Mouse (Mus musculus) spleen, postnatal 36 days (tissue): ENCODE results near the gene Tiam1.

Experiments used
- DNase-seq, 2 experiments: peaks; one replicate each; pipeline ENCODE4 v3.0.0; 2022; ENCODE audit warnings: low spot score in 2 of 2, mixed read lengths in 1 of 2

Tiam1 gene

DNA sequence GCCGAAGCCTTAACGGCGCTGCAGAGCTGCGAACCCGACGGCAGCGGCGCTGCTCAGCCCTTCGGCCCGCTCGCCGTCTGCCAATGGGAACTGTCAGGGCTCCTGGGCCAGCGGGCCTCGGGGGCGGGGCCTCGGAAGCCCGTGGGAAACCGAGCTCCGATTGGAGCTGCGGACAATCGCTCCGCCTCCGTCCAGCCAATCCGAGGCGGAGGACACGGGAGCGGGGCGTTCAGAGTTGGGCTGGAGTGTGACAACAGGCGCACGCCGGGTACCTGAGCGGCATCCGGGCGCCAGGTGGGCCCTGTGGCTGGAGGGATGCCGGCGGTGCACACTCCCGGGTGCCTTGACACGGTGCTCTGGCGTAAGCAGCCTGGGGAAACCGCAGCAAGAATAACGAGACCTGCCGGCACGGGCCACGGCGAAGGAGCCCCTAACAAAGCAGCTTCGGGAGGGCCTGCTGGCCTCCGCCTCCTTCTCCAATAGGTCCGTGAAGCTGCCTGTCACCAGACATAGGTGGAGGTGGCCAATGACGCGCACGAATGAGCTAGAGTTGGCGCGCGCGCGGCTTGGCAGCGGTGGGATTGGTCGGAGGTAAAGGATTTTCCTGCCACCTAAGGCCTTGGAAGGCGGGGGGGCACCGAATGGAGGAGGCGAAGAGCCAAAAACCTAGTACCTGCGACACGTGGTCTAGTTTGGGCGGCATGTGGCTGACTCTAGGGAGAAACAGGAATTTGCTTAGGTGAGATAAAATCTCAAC, at the start of gene Tiam1:
Gene Tiam1, minus strand, starts transcription at position 10 of the 757 bp plus-strand sequence.
- DNase-seq: peak; percentile 96

DNA sequence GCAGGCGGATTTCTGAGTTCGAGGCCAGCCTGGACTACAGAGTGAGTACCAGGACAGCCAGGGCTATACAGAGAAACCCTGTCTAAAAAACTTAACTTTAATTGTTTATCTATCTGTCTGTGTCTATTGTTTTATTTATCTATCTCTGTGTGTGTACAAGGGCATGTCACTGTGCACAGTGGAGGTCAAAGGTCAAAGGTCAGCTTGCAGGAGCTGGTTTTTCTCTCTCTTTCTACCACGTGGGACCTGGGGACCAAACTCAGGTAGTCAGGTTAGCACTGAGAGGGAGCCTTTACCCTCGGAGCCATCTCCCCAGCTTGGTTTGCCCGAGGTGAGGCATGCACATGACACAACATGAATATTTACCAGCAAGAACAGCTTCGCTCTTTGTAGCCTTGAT, 47.7 kb upstream of the Tiam1 start:
- DNase-seq: no peak

DNA sequence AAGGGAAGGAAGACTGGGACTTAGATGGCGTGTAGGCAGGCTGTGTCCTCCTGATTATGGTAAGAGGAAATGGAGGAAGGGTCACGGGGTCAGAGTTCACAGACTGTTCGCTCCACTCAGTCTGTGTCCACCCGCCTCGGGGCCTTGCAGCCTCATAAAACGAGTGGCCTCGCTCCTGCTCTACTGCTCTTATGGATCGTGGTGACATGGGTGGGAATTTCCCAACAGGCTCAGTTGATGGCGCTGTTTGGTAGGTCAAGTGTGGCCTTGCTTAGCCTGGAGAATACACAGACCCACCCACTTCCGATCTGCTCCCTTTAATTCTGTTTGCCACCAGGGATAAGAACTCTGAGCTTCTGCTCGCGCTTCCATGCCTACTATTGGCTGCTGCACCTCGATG, 43.9 kb upstream of the Tiam1 start:
- peak in 1 of 2 experiments; percentile 15 for DNase-seq

DNA sequence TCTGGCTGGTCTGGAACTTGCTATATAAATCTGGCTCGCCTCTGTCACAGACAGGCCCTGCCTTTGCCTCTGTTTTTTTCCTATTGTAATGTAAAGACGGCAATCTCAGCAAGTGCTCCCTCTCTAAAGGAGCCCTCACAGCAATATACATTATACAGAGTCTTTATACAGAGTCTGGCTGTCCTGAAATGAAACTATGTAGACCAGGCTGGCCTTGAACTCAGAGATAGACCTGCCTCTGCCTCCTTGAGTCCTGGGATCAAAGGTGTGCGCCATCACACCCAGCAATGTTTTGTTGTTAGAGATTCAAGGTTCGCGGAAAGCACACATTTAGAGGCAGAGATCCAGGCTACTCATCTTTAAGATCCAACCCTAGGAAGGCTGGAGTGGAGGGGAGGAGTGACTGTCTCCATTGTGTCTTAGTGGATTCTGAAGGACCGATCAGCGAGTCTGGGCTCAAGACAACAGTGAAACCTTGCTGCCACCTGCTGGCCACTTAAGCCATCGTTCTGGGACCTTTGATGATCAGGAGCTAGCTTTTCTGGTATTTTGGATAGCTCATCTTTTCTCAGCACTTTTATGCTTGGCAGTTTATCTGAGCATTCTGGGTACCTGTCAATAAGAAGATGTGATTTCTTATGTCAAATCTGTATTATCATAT, 42.5 kb upstream of the Tiam1 start:
- peak; percentile 54 to 65 for DNase-seq

DNA sequence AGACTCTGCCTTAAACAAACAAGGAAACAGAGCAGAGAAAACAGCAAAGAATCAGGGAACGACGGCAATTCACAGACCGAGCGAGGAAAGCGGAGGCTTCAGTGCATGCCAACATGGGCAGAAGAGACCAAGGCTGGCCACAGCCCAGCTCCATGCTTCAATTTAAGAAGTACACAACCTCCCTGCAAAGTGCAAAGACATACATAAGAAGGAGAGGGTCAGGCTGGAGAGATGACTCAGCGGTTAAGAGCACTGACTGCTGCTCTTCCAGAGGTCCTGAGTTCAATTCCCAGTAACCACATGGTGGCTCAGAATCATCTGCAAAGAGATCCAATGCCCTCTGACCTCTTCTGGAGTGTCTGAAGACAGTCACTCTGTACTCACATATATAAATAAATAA, 40.6 kb upstream of the Tiam1 start:
- no peak for DNase-seq

DNA sequence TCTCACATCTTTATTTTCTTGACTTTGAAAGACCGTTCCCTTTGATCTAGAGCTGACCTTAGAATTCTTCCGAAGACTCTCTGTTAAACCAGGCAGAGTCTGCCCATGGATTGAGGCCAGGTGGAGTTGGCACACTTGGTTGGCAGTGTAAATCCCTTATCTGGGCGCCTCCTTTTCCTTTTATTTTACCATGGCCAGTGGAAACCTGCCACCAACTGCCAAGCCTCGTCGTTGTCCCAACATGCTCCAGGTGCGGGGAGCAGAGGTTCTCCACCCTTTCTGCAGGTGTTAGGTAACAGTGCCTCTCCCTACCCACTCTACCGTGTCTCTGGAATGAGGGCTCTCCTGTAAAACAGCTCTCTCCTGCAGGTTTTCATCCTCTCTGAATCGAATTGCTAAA, 38.1 kb upstream of the Tiam1 start:
- no peak for DNase-seq

DNA sequence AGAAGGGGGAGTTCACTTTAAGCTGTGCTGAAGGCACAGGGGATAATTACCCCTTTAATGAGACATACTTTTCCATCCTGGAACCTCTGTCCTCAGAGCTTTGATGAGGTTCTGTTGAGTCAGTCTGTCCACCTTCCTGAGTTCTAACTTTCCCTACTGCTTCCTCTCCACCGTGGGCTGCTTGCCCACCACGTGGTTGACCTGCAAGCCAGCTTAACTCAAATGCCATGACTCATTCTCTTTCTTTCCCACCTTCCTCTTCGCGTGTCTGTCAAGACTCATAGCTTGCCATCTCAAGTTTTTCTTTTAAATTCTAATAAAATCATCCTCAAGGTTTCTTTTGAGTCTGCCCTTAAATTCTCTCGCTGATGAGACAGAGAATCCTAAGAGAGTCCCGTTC, 37.4 kb upstream of the Tiam1 start:
- no peak for DNase-seq

DNA sequence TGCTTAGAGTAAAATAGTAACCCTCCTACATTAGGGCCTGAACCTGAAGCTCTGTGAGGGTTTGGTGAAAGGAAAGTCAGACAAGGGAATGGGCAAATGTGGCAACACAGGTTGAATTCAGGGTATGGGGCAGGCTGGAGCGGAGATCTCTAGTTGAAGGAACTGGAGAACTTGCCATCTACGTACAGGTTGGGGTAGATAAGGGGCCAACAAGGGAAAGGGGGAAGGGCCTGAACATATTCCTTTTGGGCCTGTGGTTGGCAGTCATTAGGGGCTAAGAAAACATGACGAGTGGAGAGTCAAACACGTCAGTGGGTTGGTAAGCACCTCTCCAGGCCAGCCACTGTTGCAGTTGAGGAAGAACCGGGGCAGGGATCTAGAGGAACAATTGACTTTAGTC, 36.3 kb upstream of the Tiam1 start:
- DNase-seq: no peak

DNA sequence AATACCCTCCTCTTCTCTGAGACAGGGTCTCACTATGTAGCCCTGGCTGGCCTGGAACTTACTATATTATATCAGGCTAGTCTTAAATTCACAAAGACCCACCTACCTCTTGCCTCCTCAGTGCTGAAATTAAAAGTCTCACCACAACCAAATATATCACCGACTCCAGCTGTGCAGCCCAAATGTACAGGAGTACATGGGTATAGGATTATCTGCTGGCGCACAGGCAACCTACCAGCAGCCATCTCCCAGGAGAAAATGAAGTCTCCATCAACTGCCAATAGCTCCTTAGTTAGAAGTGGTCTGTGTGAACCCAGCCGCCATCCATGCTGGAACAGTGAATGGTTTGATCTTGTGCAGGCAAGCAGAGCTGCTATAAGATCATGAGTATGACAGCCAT, 34.8 kb upstream of the Tiam1 start:
- no peak for DNase-seq

DNA sequence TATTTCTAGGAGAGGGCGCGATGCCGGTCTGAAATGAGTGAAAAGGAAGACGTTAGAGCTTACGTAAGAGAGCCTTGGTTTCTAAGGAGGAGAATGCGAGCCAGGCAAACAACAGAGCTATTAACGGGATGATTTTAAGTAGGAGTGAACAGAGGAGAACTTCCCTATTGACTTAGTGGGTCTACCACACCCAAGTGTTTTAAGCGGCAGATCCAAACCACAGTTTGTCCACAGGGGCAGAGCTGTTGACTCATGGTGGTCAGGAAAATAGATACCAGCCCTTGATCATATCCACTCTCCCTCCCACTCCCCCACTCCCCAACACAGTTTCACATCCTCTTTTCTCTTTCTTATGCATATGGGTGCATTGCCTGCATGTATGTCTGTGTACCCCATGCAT, 33.9 kb upstream of the Tiam1 start:
- DNase-seq: peak; percentile 56 to 69

DNA sequence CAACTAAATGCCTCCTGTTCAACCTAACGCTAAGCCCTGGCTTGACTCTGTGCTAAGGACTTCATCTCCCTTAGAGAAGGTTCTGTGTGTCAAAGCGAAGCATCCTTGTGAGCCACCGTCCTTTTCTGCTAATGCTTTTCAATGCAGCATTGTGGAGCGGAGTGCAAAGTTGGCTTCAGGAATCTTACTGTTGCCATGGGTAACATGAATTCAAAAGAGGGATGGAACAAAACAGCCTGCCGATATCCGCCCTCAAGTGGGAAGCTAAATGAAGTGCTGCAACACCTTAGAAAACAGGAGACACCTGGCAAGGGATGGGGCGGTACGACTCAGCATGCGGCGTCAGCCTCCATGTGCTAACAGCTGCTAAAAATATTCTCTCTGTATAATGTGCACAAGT, 32.9 kb upstream of the Tiam1 start:
- no peak for DNase-seq

DNA sequence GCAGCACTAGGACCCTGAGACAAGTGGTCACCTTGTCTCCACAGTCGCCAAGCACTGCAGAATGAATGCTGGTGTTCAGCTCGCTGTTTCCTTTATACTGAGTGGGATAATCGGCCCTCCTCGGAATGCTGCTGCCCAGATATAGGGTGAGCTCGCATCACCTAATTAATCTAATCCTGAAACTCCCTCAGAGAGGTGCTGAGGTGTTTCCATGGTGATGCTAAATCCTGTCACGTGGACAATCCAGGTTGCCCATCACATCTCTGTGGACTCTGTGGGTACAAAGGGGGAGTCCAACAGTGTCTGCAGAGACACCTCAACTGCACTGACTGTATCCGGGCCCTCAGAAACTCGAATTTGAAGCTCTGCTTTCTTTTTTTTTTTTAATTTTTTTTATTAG, 27.8 kb upstream of the Tiam1 start:
- DNase-seq: no peak

DNA sequence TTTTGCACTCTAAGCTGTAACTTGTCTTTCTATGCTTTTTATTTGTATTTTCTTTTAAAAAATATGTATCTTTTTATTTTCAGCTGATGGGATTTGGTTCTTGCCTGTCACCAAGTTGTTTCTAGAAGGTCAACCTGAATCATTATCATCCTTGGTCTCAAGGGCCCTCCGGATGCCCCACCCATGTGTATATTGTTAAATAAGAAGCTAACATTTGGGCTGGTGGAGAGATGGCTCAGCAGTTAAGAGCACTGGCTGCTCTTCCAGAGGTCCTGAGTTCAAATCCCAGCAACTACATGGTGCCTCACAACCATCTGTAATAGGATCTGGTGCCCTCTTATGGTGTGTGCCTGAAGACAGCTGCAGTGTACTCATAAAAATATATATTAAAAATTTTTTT, 27.1 kb upstream of the Tiam1 start:
- DNase-seq: no peak

DNA sequence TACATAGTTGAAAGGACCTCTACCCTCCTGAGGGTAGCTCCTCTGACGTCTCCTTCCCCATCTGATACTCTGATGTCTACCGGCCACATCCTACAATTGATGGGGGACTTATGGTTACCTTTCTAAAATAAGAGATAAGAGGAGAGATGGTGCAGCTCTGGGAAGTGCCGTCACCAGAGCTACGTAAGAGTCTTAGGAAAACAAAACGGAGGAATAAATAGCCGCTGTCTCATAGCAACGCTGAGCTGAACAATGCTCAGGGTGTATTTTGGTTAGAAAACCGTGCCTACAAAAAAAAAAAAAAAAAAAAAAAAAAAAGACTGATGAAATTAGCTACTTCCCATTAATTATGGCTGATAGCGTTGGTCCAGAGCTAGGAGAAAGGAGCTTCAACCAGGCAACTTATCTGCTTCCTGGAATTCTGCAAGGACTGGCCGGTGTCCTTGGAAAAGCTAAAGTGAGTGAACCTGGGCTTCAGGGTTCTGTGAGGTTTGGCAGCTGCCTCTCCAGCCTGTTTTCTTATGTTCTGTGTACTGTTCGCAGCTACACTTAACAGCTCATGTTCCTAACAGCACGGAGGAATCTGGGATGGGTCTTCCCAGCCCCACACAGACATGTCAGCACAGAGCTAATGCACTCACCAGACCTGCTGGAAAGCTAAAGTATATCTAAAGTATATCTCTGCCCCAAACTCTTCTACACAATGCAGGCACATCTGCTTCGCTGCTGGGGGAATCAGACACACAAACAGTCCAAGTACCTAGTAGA, 26.5 kb upstream of the Tiam1 start:
- DNase-seq: no peak

DNA sequence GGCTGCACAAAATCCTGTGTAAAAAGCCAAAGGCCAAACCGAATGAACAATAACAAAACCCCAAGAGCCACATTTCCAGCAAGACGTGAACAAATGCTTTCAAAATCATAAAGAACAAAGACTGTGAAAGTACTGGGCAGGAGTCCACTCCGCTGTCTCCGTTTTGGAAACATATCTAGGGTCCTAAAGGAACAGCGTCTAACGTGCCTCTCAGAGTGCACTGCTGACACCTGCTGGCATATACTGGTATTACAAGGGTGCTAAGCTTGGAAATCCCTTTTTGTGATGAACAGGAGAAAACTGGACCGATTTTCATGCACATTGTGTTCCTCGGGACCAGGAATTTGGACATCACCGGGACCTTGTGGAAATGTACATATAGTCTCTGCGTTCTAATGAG, 24.1 kb upstream of the Tiam1 start:
- peak; percentile 35 to 56 for DNase-seq

DNA sequence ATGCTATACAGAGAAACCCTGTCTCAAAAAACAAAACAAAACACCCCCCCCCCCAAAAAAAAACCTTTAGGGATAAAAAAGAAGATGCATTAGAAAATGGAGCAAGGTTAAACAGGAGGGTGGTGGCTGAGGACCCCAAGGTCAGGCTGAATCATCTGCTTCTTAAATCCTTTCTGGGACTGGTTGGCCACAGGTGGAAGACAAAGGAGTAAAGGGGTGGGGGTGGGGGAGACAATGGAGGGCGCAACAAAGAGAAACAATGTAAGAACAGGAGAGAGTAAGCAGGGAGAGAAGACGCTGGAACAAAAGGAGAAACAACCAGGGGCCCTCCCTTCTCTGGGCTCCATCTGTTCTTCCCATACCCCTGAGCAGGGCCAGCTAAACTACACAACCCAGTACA, 21.9 kb upstream of the Tiam1 start:
- DNase-seq: no peak

DNA sequence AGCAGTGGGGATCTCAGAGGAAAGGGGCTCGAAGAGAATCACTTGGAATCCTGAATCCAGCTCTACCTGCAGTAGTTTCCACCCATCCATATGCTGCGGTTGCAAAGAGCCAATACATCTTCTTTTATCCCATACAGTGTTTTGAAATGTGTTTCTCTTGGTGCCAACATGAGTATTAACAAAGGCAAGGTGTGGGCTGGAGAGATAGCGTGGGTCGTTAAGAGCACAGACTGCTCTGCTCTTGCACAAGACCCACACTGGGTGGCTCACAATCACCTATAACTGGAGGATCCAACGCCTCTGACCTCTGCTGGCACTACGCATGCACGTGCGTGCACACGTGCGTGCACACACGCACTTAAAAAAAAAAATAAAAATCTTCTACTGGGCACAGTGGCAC, 21.4 kb upstream of the Tiam1 start:
- DNase-seq: no peak

DNA sequence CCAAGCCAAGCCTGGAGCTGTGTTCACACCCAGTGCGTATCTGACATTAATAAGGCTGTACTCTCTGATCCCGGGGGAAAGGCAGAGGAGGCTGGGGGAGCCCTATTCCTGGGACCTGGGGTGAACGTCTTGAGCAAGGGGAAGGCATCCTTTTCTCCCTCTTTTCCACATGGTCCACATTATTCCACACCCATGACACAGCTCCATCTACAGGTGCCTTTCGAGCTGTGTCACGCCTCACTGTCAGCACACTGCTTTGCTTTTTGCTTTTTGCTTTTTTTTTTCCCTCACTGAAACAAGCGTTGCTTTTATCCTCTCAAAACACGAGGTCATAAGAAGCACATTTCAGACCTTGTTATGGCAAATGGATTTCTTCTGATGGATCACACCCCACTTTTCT, 11.5 kb upstream of the Tiam1 start:
- no peak for DNase-seq

DNA sequence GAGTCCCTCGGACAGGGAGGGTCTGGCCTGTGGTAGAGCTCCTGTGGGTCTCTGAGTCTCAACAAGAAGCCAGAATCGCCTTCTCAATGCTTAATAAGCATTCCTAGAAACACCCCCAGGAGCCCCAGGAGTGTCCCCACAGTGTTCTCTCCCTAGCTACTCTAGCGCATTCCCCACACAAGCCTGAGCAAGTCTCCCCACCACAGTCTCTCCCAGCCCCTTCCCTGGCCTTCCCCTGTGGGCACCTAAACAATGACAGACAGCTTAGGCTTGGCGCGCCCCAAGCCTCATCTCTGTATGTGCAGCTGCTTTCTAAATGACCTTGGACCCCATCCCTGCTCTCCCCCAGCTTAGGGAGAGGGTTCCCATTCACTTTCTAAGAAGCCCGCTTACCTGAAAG, 7.3 kb upstream of the Tiam1 start:
- DNase-seq: no peak

DNA sequence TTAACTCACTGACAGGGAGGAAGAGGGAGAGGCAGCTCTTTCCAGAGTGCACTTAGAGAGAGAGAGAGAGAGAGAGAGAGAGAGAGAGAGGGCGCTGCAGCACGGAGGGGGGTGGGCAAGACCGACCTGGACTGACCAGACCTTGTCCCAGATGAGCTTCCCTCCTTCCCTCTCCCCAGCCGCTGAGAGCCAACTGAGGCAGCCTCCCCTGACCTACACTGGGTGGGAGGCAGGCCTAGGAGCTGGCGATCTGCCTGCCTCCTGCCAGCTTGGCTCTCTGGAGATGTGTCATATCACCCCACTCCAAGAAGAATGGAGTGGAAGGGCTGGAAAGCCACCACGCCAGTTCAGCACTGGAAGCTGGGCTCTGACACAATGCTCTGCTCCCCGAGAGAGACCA, 6.6 kb upstream of the Tiam1 start:
- DNase-seq: no peak

DNA sequence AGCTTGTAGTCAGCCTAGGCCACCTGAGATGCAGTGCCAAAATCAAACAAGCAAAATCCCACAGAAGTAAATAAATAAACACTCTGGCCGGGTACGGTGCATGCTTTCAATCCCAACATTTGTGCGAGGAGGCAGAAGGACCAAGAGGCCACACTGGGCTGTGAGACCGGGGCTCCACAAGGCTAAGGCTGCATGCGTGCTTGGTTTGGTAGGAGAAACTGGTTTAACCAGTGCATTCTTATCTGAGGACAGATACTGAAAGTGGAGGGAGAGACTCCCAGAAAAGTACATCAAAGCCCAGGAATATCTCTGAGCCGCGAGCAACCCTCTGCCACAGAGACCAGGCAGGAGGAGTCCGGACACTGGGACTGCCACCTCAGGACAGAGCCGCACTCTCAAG, 5.8 kb upstream of the Tiam1 start:
- no peak for DNase-seq

DNA sequence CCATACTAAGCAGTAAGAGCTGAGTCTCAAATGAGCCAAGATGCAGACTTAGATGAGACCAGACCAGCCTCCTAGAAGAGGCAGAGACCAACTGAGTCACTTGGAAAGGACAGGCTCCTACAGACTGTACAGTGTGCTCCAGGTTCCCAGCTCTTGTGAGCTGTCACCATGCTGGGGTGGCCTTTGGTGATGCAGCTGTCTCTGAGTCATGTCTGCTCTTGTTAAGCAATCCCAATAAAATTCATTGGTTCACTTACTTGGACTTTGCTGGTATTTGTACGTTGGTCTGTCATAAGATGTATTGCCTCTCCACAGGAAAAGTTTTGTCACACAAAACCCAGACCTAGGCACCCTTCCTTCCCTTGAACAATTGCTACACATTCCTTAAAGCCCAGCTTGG, 1.7 kb upstream of the Tiam1 start:
- no peak for DNase-seq

DNA sequence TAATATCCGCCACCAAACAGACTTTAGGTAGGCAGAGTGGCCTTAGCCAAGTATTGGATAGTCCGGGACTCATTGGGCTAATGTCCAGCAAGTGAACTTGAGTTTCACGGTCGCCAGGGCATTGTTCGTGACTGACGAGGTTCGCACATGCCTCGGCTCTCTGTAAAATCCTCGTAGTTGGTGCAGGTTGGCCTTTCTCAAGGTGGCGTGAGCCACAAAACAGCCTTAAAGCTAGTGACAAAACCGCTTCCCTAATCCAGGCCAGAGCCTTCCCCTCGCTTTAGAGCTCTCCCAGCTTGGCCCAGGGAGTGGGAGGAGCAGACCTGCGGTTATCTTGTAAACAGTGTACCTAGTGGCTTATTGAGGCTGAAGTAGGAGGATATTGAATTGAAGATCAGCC, 972 bp upstream of the Tiam1 start:
- DNase-seq: no peak
